Mouse (Mus musculus) myocyte (in vitro differentiated cells): ENCODE results near the gene Itgb1bp2.

Experiments used
- CEBPB ChIP-seq: IDR thresholded peaks from 2 replicates; pipeline ENCODE4 v1.6.1; 2011; ENCODE audit warnings: mild to moderate bottlenecking, moderate library complexity; ENCODE audit not compliant: poor library complexity, insufficient read depth, severe bottlenecking
- E2F4 ChIP-seq: IDR thresholded peaks from one replicate; pipeline ENCODE4 v1.6.1; 2011; ENCODE audit warnings: mild to moderate bottlenecking, control low read depth, moderate library complexity; ENCODE audit not compliant: insufficient read depth
- MAX ChIP-seq: IDR thresholded peaks from one replicate; pipeline ENCODE4 v1.6.1; 2011; ENCODE audit warnings: low read depth, mild to moderate bottlenecking, control low read depth
- MYOG ChIP-seq, 3 experiments: IDR thresholded peaks; one replicate each; pipeline ENCODE4 v1.6.1; 2011; ENCODE audit warnings: control low read depth in 2 of 3, low read depth in 2 of 3, mild to moderate bottlenecking in 2 of 3; ENCODE audit not compliant: insufficient read length in 2 of 3, control insufficient read depth in 1 of 3, insufficient read depth in 1 of 3
- POLR2A ChIP-seq: IDR thresholded peaks from one replicate; pipeline ENCODE4 v1.6.1; 2011; ENCODE audit warnings: low read depth, mild to moderate bottlenecking, control low read depth, moderate library complexity; ENCODE audit not compliant: insufficient read length
- POLR2AphosphoS2 ChIP-seq: IDR thresholded peaks from one replicate; pipeline ENCODE4 v1.6.1; 2011; ENCODE audit warnings: low read depth, control low read depth; ENCODE audit not compliant: insufficient read length
- SRF ChIP-seq: IDR thresholded peaks from one replicate; pipeline ENCODE4 v1.6.1; 2011; ENCODE audit warnings: low read depth; ENCODE audit not compliant: control insufficient read depth, insufficient read length
- TCF12 ChIP-seq: IDR thresholded peaks from one replicate; pipeline ENCODE4 v1.6.1; 2011; ENCODE audit warnings: mild to moderate bottlenecking, control low read depth; ENCODE audit not compliant: poor library complexity, insufficient read depth, severe bottlenecking
- TCF3 ChIP-seq: IDR thresholded peaks from one replicate; pipeline ENCODE4 v1.6.1; 2011; ENCODE audit warnings: low read depth, control low read depth; ENCODE audit not compliant: insufficient read length
- USF1 ChIP-seq: IDR thresholded peaks from one replicate; pipeline ENCODE4 v1.6.1; 2011; ENCODE audit warnings: low read depth, mild to moderate bottlenecking, control low read depth, moderate library complexity

DNA sequence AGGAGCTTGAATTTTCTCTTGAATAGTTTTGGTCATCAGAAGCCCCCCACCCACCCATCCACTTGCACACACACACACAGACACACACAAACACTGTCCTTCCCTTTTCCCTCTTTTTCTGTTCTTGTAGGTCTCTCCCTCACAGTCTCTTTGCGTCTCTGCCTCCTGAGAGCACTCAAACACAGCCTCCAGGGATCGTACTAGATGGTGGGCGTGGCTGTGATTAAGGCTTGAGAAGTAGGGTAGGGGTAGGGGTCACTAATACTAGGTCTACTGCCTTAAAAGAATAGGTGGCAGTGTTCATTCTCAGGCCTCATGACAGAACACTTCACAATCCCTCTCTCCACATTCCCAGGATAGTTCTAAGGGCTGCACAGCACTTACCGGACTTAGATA, 28.2 kb upstream of the Itgb1bp2 start, which contains the start of gene Zmym3:
- TF ChIP-seq MAX = no peak
- TF ChIP-seq POLR2AphosphoS2 = no peak
- TF ChIP-seq TCF12 = no peak
- TF ChIP-seq POLR2A = no peak
- no peak for TF ChIP-seq CEBPB
- TF ChIP-seq MYOG (IDR thresholded peaks at IDR 0.05; ENCODE audit: control insufficient read depth in 1 of 3, insufficient read depth in 1 of 3, insufficient read length in 2 of 3, low read depth in 2 of 3) = no peak
- TF ChIP-seq E2F4 = no peak
- no peak for TF ChIP-seq USF1
- TF ChIP-seq TCF3 = no peak
- TF ChIP-seq SRF = no peak
